Mouse (Mus musculus) cortical plate, adult 2 months (tissue): ENCODE measurements around the gene Tex21.

ENCODE experiments used
- CTCF ChIP-seq: fragments of 200-500 bp; IDR thresholded peaks from 2 replicates; pipeline ENCODE4 v1.5.1; 2011; ENCODE audit warnings: mild to moderate bottlenecking, control low read depth, low read length; ENCODE audit not compliant: insufficient read depth; ENCODE audit errors: extremely low read depth
- POLR2A ChIP-seq: fragments of 200-500 bp; IDR thresholded peaks from 2 replicates; pipeline ENCODE4 v1.6.1; 2011; ENCODE audit warnings: mild to moderate bottlenecking, low read length, control low read depth; ENCODE audit not compliant: insufficient read depth; ENCODE audit errors: extremely low read depth

DNA sequence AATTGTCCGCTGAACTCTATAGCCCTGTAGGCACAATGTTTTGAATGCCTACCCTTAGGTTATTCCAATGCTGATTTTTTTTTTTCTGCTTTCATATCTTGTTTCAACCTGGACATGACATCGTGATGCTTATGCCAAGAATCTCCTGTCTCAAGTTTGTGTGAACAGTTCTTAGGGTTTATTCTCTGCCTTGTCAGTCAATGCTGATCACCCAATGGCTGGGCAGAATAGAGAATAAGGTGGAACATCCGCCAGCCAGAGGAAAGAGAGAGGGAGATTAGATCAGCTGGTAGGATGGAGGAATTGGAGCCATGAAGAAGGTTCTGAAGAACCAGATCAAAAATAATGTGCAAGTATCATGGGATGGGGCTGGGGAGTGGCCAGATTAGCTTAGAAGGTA, 14.1 kb upstream of the Tex21 start:
- no peak for TF ChIP-seq POLR2A
- TF ChIP-seq CTCF = no peak
